Mouse (Mus musculus) cortical plate, adult 2 months (tissue): ENCODE measurements around the gene Fbxl17. TPM values are rescaled to one million over a fixed set of nuclear protein-coding genes. Genes with fewer than 3 reads are reported as not detected.

Experiments used
- H3K27ac ChIP-seq: fragments of 200-500 bp; 2 replicates; pipeline ENCODE4 v1.5.1; 2012; ENCODE audit warnings: low read length, control low read depth, inconsistent platforms; ENCODE audit not compliant: insufficient read depth
- H3K4me1 ChIP-seq: fragments of 200-500 bp; 2 replicates; pipeline ENCODE4 v1.6.1; 2011; ENCODE audit warnings: low read length; ENCODE audit not compliant: control insufficient read depth, insufficient read depth
- H3K4me3 ChIP-seq: fragments of 200-500 bp; 2 replicates; pipeline ENCODE4 v1.5.1; 2011; ENCODE audit warnings: mild to moderate bottlenecking, low read length, control low read depth; ENCODE audit not compliant: insufficient read depth
- CTCF ChIP-seq: fragments of 200-500 bp; IDR thresholded peaks from 2 replicates; pipeline ENCODE4 v1.5.1; 2011; ENCODE audit warnings: mild to moderate bottlenecking, control low read depth, low read length; ENCODE audit not compliant: insufficient read depth; ENCODE audit errors: extremely low read depth
- POLR2A ChIP-seq: fragments of 200-500 bp; IDR thresholded peaks from 2 replicates; pipeline ENCODE4 v1.6.1; 2011; ENCODE audit warnings: mild to moderate bottlenecking, low read length, control low read depth; ENCODE audit not compliant: insufficient read depth; ENCODE audit errors: extremely low read depth
- polyA plus RNA-seq: library from polyadenylated mRNA; depleted of rRNA; stranded (reverse); fragments of >200 nt; gene quantifications from 2 replicates; pipeline ENCODE4 v1.2.3, GENCODE M21; 2012

The Fbxl17 gene
- polyA plus RNA-seq, 1 experiment, result 28.9 TPM

- H3K4me3 ChIP-seq, result no peak overlapping the region
- H3K27ac ChIP-seq, result peak overlapping the region; percentile 55
- TF ChIP-seq CTCF (no peak), POLR2A (no peak)
- peaks cover 11% of the 10 kb centered on the region for H3K4me1 ChIP-seq
Measured at GRCm38 (mm10) chr17:63145751-63146491, 353.9 kb downstream of the Fbxl17 start.

- Histone ChIP-seq H3K4me1 (peaks cover 11% of the 10 kb centered on the region), H3K27ac (peak overlapping the region; percentile 55; the same call in 1 of the 2 replicates), H3K4me3 (no peak overlapping the region)
- TF ChIP-seq CTCF (no peak), POLR2A (no peak)
Measured at GRCm38 (mm10) chr17:63145311-63145741, 354.5 kb downstream of the Fbxl17 start.

GRCm38 (mm10) chr17:63143825-63144224 lies 356.0 kb downstream of the Fbxl17 start:
- no peak overlapping the region for H3K4me3 ChIP-seq
- H3K27ac ChIP-seq, result no peak overlapping the region
- no peak for TF ChIP-seq POLR2A
- TF ChIP-seq CTCF, result no peak
- peaks cover 11% of the 10 kb centered on the region for H3K4me1 ChIP-seq

GRCm38 (mm10) chr17:63134805-63135204 lies 365.0 kb downstream of the Fbxl17 start:
- TF ChIP-seq CTCF (no peak), POLR2A (no peak)
- Histone ChIP-seq H3K27ac (no peak overlapping the region), H3K4me1 (no peaks in the 10 kb centered on the region), H3K4me3 (no peak overlapping the region)

GRCm38 (mm10) chr17:63122427-63122826 lies 377.4 kb downstream of the Fbxl17 start:
- no peak overlapping the region for H3K4me3 ChIP-seq
- no peak overlapping the region for H3K27ac ChIP-seq
- peaks cover 7% of the 10 kb centered on the region; the same call in 1 of the 2 replicates for H3K4me1 ChIP-seq
- TF ChIP-seq CTCF (no peak), POLR2A (no peak)

- Histone ChIP-seq H3K4me1 (peaks cover 7% of the 10 kb centered on the region), H3K4me3 (no peak overlapping the region), H3K27ac (no peak overlapping the region)
- TF ChIP-seq POLR2A (no peak), CTCF (no peak)
Measured at GRCm38 (mm10) chr17:63119701-63120100, 380.1 kb downstream of the Fbxl17 start.

GRCm38 (mm10) chr17:63119077-63119476 lies 380.7 kb downstream of the Fbxl17 start:
- no peak for TF ChIP-seq CTCF
- TF ChIP-seq POLR2A, result no peak
- H3K27ac ChIP-seq, result no peak overlapping the region
- peaks cover 7% of the 10 kb centered on the region for H3K4me1 ChIP-seq

DNA sequence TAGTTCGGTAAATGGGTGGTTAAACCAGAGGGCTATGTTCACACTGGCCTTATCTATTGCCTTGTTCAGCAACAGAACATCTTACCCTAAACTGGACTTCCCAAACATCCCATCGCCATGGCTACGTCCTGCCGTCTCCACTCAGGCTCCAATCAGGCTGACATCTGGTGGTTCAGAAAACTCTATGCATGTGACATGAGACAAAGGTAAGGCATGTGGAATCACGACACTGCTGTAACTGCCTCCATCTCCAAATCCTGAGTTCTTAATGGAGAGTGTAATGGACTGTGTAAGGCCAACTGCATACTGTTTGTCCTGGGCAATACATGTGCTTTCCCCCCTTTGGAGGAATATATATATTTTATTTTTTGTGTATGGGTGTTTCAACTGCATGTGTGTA lies 382.7 kb downstream of the Fbxl17 start:
- no peak overlapping the region for H3K4me3 ChIP-seq
- TF ChIP-seq POLR2A, result no peak
- H3K27ac ChIP-seq, result no peak overlapping the region
- H3K4me1 ChIP-seq, result peaks cover 6% of the 10 kb centered on the region

More at GRCm38 (mm10) chr17:63119077-63119476, 380.7 kb downstream of the Fbxl17 start:
- no peak overlapping the region for H3K4me3 ChIP-seq

GRCm38 (mm10) chr17:63114399-63115085 lies 385.3 kb downstream of the Fbxl17 start:
- TF ChIP-seq POLR2A (no peak), CTCF (no peak)
- Histone ChIP-seq H3K27ac (no peak overlapping the region), H3K4me1 (peaks cover 4% of the 10 kb centered on the region), H3K4me3 (no peak overlapping the region)

DNA sequence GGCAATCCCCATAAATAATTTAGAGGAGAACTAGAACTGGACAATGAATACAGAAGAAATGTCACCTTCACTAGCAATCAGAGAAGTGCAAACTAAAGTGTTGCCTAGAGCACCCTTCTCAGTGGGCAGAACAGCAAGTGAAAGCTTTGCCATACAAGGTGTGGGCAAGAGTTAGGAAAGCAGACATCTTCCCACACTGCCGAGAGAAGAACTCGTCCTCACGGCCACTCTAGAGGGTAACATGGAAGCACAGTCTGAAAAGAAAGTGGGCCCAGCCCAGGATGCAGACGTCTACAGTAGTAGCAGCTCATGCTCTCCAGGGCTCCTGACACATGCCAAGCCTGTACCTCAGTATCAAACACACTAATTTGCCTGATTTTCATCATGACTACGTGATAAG lies 387.0 kb downstream of the Fbxl17 start:
- Histone ChIP-seq H3K4me1 (peaks cover 2% of the 10 kb centered on the region; the same call in 1 of the 2 replicates), H3K27ac (no peak overlapping the region), H3K4me3 (no peak overlapping the region)
- TF ChIP-seq CTCF, result no peak
- no peak for TF ChIP-seq POLR2A
